Mouse (Mus musculus) layer of hippocampus, postnatal 36 days (tissue): ENCODE results near the gene Derl3. TPM values are rescaled to one million over a fixed set of nuclear protein-coding genes. Genes with fewer than 3 reads are reported as not detected.
"Not testable (repeated sequence)": the region's sequence is repeated elsewhere in the genome, so short reads cannot be mapped to it uniquely, and the experiment has no call there.

Source experiments
- DNase-seq, 2 experiments: peaks; one replicate each; pipeline ENCODE4 v3.0.0; 2022
- total RNA-seq, 2 experiments: library from RNA; stranded (reverse); gene quantifications; 2 replicates each; pipeline ENCODE4 v1.2.3; 2021

The Derl3 gene
- total RNA-seq, 2 experiments from 2014 or later, result 4.7 to 9.1 TPM

- DNase-seq, result peak; percentile 66 to 76
Observed at GRCm38 (mm10) chr10:75872915-75873542, 20.2 kb upstream of the Derl3 start.

- no peak for DNase-seq
Observed at GRCm38 (mm10) chr10:75873543-75874170, 19.6 kb upstream of the Derl3 start.

- no peak for DNase-seq
Observed at GRCm38 (mm10) chr10:75878836-75879235, 14.4 kb upstream of the Derl3 start.

- DNase-seq, result no peak
Observed at GRCm38 (mm10) chr10:75880351-75880750, 12.9 kb upstream of the Derl3 start.

GRCm38 (mm10) chr10:75880771-75881577 lies 12.2 kb upstream of the Derl3 start:
- no peak for DNase-seq

DNA sequence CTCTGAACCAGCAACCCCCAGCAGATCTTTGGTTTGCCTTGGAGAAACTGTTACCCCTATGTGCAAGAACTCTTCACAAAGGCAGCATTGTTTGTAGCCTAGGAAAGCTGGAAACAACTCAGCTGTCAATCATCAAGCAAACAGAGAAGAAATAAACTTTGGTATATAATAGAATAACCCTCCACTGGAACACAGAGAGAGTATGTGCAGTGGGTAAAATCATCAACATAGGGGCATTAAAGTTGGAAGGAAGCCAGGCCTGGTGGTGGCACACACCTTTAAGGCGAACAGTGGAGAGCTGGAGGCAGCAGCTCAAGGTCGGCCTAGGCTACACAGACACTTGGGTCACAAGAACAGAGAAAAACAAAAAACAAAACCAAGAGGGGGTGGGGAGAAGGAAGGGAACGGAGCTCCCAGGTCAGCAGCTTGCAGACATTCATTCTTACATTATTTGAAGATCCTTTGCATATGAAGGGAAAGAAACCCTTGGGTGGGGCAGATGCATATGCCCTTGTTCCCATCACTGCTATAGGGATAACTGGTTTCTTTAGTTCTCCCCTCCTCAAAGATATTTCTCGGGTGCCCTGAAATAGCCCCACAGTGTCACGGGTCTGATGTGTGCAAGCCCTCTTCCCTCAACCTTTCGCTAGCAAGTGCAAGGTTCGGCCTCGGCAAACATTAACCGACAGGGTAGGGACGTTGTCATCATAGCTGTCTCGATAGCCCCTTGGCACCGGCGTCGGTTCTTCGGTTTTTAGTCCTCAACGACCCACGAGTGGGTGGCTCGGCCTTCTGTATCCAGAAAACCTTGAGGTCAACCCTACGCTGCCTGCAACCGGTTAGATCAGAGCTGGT lies 11.4 kb upstream of the Derl3 start:
- no peak for DNase-seq

DNA sequence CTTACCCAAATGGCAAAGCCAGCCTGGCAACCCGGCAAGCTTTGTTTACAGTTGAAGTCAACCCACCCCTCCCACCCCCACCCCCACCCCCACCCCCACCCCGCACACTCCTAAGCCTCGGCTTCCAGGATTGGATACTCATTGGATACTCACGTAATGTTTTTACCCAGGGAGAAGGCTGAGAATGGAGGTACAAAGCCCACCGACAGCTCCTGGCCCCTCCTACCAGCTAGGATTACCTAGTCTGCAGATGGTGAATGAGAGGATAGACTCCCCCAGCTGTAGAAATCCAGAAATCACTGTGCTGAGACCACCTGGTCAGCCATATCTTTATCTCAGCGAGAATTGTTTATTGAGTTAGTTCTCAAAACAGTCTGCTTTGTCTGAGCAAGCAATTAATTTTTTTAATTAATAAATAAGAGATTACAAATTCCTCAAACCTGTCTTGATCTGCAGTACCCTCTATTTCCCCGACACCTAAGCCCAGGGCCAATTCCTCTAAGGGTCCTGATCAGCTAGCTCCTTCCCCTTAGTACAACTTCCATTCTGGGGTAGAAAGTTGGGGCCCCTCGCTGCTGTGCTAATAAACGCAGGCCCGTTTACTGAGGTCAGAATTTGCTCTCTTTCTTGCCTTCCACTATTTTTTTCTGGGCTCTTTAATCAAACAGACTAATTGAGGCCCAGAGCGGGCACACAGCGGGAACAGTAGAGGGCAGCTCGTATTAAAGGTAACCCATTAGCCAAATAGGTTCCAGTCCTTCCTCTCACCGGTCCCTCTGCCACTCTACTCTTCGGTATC lies 10.6 kb upstream of the Derl3 start:
- DNase-seq, result no peak

GRCm38 (mm10) chr10:75883232-75883552 lies 10.0 kb upstream of the Derl3 start:
- peak; percentile 62 to 74 for DNase-seq

DNA sequence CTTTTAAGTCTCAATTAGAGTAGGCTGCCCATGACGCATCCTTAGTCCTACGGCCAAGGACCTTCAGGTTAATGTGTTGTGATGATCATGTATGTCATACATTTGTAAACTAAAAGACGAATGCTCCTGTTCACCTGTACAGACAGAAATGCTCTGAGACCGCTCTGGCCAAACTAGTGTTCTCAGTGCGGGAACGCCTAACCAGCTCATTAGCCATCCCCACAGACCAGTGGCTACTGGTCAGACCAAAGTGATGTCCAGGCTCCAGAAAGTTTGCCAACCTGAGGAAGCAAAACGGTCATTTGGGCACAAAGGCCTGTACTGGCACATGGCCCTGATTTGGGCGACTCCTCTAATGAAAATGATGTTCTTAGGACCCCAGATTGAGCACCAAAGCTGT lies 8.5 kb upstream of the Derl3 start:
- DNase-seq, result no peak

DNA sequence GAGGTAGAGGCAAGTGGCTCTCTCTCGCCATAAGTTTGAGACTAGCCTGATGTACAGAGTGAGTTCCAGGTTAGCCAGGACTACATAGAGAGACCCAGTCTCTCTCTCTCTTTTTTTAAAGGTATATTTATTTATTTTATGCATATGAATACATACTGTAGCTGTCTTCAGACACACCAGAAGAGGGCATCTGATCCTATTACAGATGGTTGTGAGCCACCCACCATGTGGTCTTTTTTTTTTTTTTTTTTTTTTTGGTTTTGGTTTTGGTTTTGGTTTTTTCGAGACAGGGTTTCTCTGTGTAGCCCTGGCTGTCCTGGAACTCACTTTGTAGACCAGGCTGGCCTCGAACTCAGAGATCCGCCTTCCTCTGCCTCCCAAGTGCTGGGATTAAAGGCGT lies 5.7 kb upstream of the Derl3 start:
- not testable (repeated sequence) for DNase-seq

DNA sequence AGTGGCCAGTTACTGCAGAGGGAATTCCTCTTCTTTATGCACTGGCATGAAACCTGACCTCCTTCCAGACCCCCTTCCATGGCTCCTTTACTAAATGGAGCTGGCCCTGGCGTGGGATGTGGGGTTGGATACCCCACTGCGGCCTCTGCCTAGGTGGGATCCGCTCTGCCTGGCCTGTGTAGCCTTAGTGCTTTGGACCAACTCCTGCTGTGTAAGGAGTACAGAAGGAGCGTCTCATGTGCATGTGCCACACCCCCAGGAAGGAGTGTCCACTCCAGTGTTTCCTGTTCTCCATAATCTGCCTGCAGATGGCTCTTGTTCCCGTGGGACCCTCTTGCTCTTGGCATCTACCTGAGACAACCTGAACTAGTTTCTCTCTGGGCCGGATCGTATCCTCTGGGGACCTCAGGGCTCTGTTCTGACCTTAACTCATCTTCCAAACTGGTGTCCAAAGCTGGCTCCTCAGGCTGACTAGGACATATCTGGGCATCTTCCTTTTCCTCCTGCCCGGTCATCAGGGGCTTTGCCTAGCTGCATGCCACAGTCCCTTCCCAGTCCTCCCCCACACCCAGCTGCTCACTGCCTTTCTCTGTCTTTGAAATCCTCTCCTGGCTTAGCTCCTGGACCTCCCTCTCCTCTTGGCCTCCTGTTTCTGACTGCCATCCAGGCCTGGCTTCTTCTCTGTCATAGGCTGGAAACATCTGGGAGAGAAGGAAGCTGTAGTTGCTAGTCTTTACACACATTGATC lies 3.6 kb upstream of the Derl3 start:
- DNase-seq, result no peak

DNA sequence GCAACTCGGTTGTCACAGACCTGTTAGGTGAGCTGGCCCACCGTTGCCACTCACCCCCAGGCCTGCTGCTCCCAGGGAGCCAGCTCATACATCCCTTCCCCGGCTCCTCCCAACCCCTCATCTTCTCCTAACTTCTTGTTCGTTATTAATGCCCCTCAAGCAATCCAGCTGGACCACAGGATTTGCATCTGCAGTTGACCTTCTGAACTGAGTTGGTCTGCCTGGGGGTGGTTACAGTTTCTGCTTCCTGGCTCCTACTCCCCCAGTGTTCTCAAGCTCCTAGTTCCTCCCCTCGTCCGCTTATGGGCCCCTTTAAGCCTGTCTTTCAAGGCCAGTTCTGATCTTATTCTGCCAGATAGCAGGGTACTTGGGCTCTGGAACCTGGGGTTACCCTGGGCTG lies 1.4 kb downstream of the Derl3 start:
- no peak for DNase-seq

GRCm38 (mm10) chr10:75895730-75896129 lies 2.5 kb downstream of the Derl3 start:
- DNase-seq, result no peak

DNA sequence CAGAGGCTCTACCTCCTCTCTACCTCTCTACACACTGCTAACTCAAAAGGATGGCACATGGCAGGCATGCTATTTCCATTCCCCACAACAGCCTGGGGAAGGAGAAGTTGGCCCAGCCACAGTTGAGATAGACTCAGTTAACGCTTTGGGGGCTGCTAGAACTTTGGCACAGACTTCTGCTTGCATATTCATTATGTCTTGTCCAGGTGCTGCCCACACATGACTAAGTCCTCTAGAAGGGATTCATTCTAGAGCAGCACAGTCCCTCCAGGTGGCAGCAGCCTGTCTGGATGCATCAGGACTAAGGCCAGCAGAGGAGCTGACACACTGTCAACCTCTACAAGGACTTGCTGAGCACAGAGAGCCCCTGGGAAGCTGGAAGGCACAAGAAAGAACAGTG lies 3.0 kb downstream of the Derl3 start:
- peak in 1 of 2 experiments; percentile 30 for DNase-seq

DNA sequence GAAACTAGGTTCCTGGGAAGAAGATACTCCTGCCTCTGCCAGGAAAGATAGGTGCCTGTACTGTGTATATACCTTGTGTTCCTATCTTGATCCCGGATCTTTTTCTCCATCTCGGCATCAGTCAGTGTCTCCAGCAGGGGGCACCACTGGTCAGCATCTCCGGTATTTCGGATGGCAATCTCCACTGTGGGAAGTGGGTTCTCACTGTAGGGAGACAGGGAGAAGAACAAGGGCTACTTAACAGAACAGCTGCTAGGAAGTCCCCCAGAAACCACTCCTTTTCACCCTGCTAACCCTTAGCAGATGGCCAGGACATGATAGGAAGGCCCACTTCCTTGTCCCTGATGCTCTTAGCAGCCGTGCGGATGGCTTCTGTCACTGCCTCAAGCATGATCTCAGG lies 4.2 kb downstream of the Derl3 start:
- DNase-seq, result peak; percentile 54 to 60

GRCm38 (mm10) chr10:75898039-75898564 lies 4.9 kb downstream of the Derl3 start:
- DNase-seq, result no peak

GRCm38 (mm10) chr10:75898846-75899245 lies 5.6 kb downstream of the Derl3 start:
- DNase-seq, result no peak

- DNase-seq, result no peak
Observed at GRCm38 (mm10) chr10:75904391-75904790, 11.2 kb downstream of the Derl3 start.

DNA sequence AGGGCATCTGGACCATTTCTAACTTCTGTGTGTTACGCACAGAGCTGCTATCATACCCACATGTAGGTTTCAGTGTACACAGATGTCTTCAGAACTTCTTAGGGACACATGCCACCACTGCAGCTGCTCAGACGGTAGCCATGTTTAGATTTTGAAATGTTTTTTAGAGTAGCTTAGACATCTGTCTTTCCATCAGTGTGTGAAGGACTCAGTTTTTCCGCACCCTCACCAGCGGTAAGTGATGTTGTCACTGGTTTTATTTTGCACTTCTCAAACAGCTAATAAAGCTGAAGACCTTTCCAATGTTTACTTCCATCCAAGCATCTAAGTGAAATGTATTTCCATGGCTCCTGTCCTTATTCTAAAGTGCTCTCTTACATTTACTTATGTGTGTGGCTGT lies 13.7 kb downstream of the Derl3 start:
- DNase-seq, result no peak

- DNase-seq, result no peak
Observed at GRCm38 (mm10) chr10:75910698-75911097, 17.5 kb downstream of the Derl3 start.

DNA sequence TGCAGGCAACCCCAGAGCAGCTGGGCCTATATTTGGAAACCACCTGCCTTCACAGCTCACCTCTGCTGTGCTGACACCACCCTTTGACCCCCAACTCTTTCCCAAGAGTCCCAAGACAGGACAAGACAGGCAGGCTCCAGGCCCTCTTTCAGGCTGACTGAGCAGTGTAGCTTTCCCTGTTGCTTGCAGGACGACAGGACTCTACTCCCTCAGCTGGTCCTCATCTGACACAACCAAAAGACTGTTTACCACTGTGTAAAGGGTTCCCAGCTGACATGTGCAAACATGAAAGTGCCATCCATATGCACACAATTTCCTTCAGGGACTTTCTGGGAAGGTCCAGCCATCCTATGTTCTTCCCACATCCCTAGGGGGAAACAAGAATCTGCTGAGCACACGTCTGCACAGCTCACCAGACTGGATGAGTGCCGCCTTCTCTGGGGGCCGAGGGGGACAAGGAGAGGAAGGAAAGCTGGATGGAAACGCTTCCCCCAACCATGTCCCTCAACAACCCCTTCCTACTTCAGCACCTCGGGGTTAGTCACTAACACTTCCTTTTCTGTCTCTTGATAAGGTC lies 19.9 kb downstream of the Derl3 start:
- DNase-seq, result no peak
